Mouse (Mus musculus) limb, embryonic 11.5 days (tissue): ENCODE results near the gene Arhgap21. TPM values are rescaled to one million over a fixed set of nuclear protein-coding genes. Genes with fewer than 3 reads are reported as not detected.

Experiments used
- ATAC-seq: fragments of 200-750 bp; cut with Nextera tagmentation; 2 replicates; pipeline ENCODE4 v1.8.0; 2017; ENCODE audit warnings: low read depth; ENCODE audit not compliant: insufficient number of reproducible peaks, low FRiP score, low TSS enrichment
- DNase-seq: peaks from one replicate; pipeline ENCODE4 v3.0.0-alpha.2; 2015; ENCODE audit warnings: low spot score
- H3K27ac ChIP-seq: fragments of 300-500 bp; sonication (generic); replicated peaks from 2 replicates; pipeline ENCODE4 v1.5.1; 2014; ENCODE audit warnings: low read depth, mild to moderate bottlenecking, low read length
- H3K27me3 ChIP-seq: fragments of 300-500 bp; sonication (generic); 2 replicates; pipeline ENCODE4 v1.6.1; 2014; ENCODE audit warnings: mild to moderate bottlenecking, low read length, mixed read lengths; ENCODE audit not compliant: control insufficient read depth, insufficient read depth
- H3K36me3 ChIP-seq: fragments of 300-500 bp; sonication (generic); 2 replicates; pipeline ENCODE4 v1.6.1; 2014; ENCODE audit warnings: mild to moderate bottlenecking, low read length, moderate library complexity, mixed read lengths; ENCODE audit not compliant: control insufficient read depth, insufficient read depth
- H3K4me1 ChIP-seq: fragments of 300-500 bp; sonication (generic); 2 replicates; pipeline ENCODE4 v1.6.1; 2014; ENCODE audit warnings: low read length, mixed read lengths; ENCODE audit not compliant: control insufficient read depth, insufficient read depth
- H3K4me2 ChIP-seq: fragments of 300-500 bp; sonication (generic); 2 replicates; pipeline ENCODE4 v1.6.1; 2014; ENCODE audit warnings: low read depth, mild to moderate bottlenecking, moderate library complexity; ENCODE audit not compliant: severe bottlenecking
- H3K4me3 ChIP-seq: fragments of 300-500 bp; sonication (generic); 2 replicates; pipeline ENCODE4 v1.5.1; 2014; ENCODE audit warnings: low read depth, low read length
- H3K9ac ChIP-seq: fragments of 300-500 bp; sonication (generic); 2 replicates; pipeline ENCODE4 v1.6.1; 2014; ENCODE audit warnings: mild to moderate bottlenecking, low read length
- H3K9me3 ChIP-seq: fragments of 300-500 bp; sonication (generic); 2 replicates; pipeline ENCODE4 v1.6.1; 2016; ENCODE audit warnings: low read length; ENCODE audit not compliant: control insufficient read depth
- WGBS: fragments of 180-500 bp; shearing (Covaris S2); extraction: QIAGEN DNeasy Blood & Tissue Kit; methylation state at CpG from one replicate; pipeline ENCODE4 v1.1.7; 2014; 5-methylcytosine and 5-hydroxymethylcytosine counted together
- polyA plus RNA-seq: library from polyadenylated mRNA; unstranded; fragments of >200 nt; fragmentation: Nextera tagmentation; extraction: Ambion mirVana; gene quantifications from 2 replicates; pipeline ENCODE4 v1.2.1, GENCODE M21; 2014

Gene Arhgap21
- polyA plus RNA-seq, 1 experiment from 2014 or later, result 16.9 TPM

DNA sequence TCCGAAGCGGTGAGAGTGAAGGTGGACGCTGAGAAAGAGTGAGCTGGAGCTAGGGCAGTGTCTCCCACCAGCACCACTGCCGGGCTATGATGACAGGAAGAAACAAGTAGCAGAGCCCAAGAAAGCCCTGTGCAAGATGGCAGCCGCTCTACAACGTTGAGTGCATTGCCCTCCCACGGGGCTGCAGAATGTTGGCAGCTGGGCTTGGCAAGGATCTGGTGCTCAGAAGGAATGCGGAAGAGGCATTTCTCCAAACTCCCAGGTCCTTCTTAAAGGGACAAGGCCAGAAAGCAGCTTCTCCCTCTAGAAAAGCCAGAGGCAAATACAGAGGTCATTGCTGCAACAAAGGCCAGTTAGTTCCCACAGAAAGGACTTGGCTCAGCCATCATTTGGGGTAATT, 157.2 kb downstream of the Arhgap21 start:
- ATAC-seq (no peak), DNase-seq (peak; percentile 18)
- H3K4me3 ChIP-seq, result no peak overlapping the region

DNA sequence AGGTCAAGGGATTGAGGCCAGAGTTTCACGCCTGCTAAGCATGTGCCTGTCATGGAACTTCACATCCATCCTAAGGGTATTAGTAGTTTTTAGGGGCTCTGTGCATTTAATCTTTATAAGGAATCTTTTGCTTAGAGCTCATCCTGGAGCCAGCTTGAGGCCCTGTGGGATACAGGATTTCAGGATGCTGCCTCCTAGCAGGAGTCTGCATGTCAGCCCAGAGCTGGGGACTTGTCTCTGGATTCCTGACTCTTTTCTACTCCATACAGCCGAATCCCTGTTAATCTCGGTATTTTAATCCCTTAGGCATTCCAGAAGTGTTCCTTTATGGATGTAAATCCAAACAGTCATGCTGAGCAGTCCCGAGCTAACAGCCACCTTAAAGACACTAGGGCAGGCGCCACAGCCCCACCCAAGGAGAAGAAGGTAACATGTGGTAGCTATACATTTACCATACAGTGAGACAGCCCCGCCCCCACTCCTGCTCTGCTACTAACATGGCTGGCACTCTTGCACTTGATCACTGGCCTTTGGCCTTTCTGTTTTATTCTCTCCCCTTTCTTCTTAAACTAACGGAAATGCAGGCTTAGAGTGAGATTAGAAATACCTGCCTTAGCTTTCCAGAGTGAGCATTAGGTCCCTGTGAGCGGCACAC, 167.3 kb downstream of the Arhgap21 start:
- H3K4me2 ChIP-seq, result no peak overlapping the region
- H3K36me3 ChIP-seq, result no peaks in the 10 kb centered on the region
- no peak for DNase-seq
- 76% methylated on average over 8 of the region's 8 CpGs for WGBS
- no peak overlapping the region for H3K27ac ChIP-seq
- H3K9ac ChIP-seq, result no peak overlapping the region
- H3K4me1 ChIP-seq, result no peaks in the 10 kb centered on the region
- no peaks in the 10 kb centered on the region for H3K27me3 ChIP-seq
- no peak for ATAC-seq
- H3K4me3 ChIP-seq, result no peak overlapping the region
- no peaks in the 10 kb centered on the region for H3K9me3 ChIP-seq

More for the DNA sequence above, 157.2 kb downstream of the Arhgap21 start:
- Histone ChIP-seq H3K36me3 (no peaks in the 10 kb centered on the region), H3K27ac (no peak overlapping the region), H3K4me1 (no peaks in the 10 kb centered on the region), H3K9ac (no peak overlapping the region), H3K9me3 (no peaks in the 10 kb centered on the region; the same call in 1 of the 2 replicates), H3K4me2 (no peak overlapping the region), H3K27me3 (no peaks in the 10 kb centered on the region)
- 84% methylated on average over 8 of the region's 8 CpGs for WGBS

Other genes with a start within 250 kb of the Arhgap21 start
- gene Enkur, start 236.5 kb upstream of the Arhgap21 start, polyA plus RNA-seq, result not detected in 2 replicates
- gene Thnsl1, start 236.8 kb upstream of the Arhgap21 start, polyA plus RNA-seq, result 6.7 and 7.8 TPM in 2 replicates